ENCODE assay signal across 9 mouse cellular contexts in genomic region chr5:149152063-149152773, GRCm38 (mm10). TPM values are rescaled to one million over a fixed set of nuclear protein-coding genes. Genes with fewer than 3 reads are reported as not detected.
DNase-seq lines count a peak whose midpoint lies in the region; ATAC-seq and TF ChIP-seq lines count a peak whose summit lies in the region.
"Had no signal": no experiment of that assay in that cellular context is flagged by ENCODE, and none has a peak within 500 bp of the region (broad histone marks: within the 10 kb centered on the region; RNA-seq: fewer than 3 reads in every experiment).

No protein-coding gene starts in this region.

- H3K4me2 ChIP-seq in liver, postnatal 0 days (ENCODE audit: low read depth, low read length), result no peak overlapping the region
- no peak overlapping the region for H3K4me2 ChIP-seq in liver, embryonic 12.5 days
- peak overlapping the region; percentile 21; the same call in 1 of the 2 replicates for H3K4me2 ChIP-seq in embryonic facial prominence, embryonic 15.5 days (replicated peaks)
- peak overlapping the region; percentile 23 for H3K4me2 ChIP-seq in kidney, postnatal 0 days (ENCODE audit: low read length)
- H3K4me2 ChIP-seq: neural tube, embryonic 12.5 days had no signal

- 67% methylated on average over 13 of the region's 13 CpGs for WGBS in liver, postnatal 0 days (ENCODE audit: insufficient replicate concordance)
- 57% methylated on average over 13 of the region's 13 CpGs for WGBS in liver, embryonic 12.5 days (ENCODE audit: insufficient replicate concordance)
- WGBS in embryonic facial prominence, embryonic 15.5 days, result 33% methylated on average over 13 of the region's 13 CpGs
- WGBS in kidney, postnatal 0 days, result 22% methylated on average over 13 of the region's 13 CpGs

- H3K9me3 ChIP-seq in liver, postnatal 0 days (ENCODE audit: low read length), result no peaks in the 10 kb centered on the region
- H3K9me3 ChIP-seq in liver, embryonic 12.5 days (replicated peaks), result no peaks in the 10 kb centered on the region
- no peaks in the 10 kb centered on the region for H3K9me3 ChIP-seq in embryonic facial prominence, embryonic 15.5 days (replicated peaks)
- no peaks in the 10 kb centered on the region for H3K9me3 ChIP-seq in kidney, postnatal 0 days (replicated peaks; ENCODE audit: low read length)
- H3K9me3 ChIP-seq: neural tube, embryonic 12.5 days had no signal

- H3K4me3 ChIP-seq in liver, postnatal 0 days (ENCODE audit: low read depth, low read length), result no peak overlapping the region
- H3K4me3 ChIP-seq in liver, embryonic 12.5 days, result no peak overlapping the region
- no peak overlapping the region for H3K4me3 ChIP-seq in embryonic facial prominence, embryonic 15.5 days (replicated peaks)
- no peak overlapping the region for H3K4me3 ChIP-seq in kidney, postnatal 0 days (replicated peaks; ENCODE audit: low read depth, low read length)
- H3K4me3 ChIP-seq: neural tube, embryonic 12.5 days had no signal

- TF ChIP-seq EP300 in liver, postnatal 0 days (IDR thresholded peaks at IDR 0.05; ENCODE audit: low read depth), result no peak

- no peak for ATAC-seq in liver, postnatal 0 days
- ATAC-seq in liver, embryonic 12.5 days, result no peak
- ATAC-seq in embryonic facial prominence, embryonic 15.5 days (ENCODE audit: insufficient number of reproducible peaks, low FRiP score, low TSS enrichment, low read depth), result peak; percentile 67; the same call in 1 of the 2 replicates
- ATAC-seq in kidney, postnatal 0 days (replicated peaks; ENCODE audit: low FRiP score, low read depth), result peak; percentile 79
- ATAC-seq in frontal cortex, adult (ENCODE audit: low TSS enrichment), result no peak

- H3K27me3 ChIP-seq in liver, postnatal 0 days (ENCODE audit: insufficient read depth, low read length), result no peaks in the 10 kb centered on the region
- H3K27me3 ChIP-seq in liver, embryonic 12.5 days (replicated peaks), result no peaks in the 10 kb centered on the region
- H3K27me3 ChIP-seq in embryonic facial prominence, embryonic 15.5 days, result no peaks in the 10 kb centered on the region
- no peaks in the 10 kb centered on the region for H3K27me3 ChIP-seq in kidney, postnatal 0 days (ENCODE audit: insufficient read depth, low read length)
- H3K27me3 ChIP-seq: neural tube, embryonic 12.5 days had no signal

- H3K27ac ChIP-seq in liver, postnatal 0 days (ENCODE audit: low read depth), result peak overlapping the region; percentile 51; the same call in 1 of the 2 replicates
- H3K27ac ChIP-seq in liver, embryonic 12.5 days, result no peak overlapping the region
- peak overlapping the region; percentile 65; the same call in 1 of the 2 replicates for H3K27ac ChIP-seq in embryonic facial prominence, embryonic 15.5 days (replicated peaks)
- peak overlapping the region; percentile 72 for H3K27ac ChIP-seq in kidney, postnatal 0 days
- H3K27ac ChIP-seq: neural tube, embryonic 12.5 days had no signal

- H3K9ac ChIP-seq in liver, postnatal 0 days (replicated peaks), result no peak overlapping the region
- no peak overlapping the region for H3K9ac ChIP-seq in liver, embryonic 12.5 days
- H3K9ac ChIP-seq in embryonic facial prominence, embryonic 15.5 days, result no peak overlapping the region
- H3K9ac ChIP-seq in kidney, postnatal 0 days (ENCODE audit: low read depth, low read length), result 0 out of 2 replicates have a peak overlapping the region, but pooled peaks have one; percentile 23
- H3K9ac ChIP-seq: neural tube, embryonic 12.5 days had no signal

- no peaks in the 10 kb centered on the region for H3K36me3 ChIP-seq in liver, postnatal 0 days (replicated peaks; ENCODE audit: insufficient read depth, low read length)
- H3K36me3 ChIP-seq in liver, embryonic 12.5 days, result no peaks in the 10 kb centered on the region
- H3K36me3 ChIP-seq in embryonic facial prominence, embryonic 15.5 days, result no peaks in the 10 kb centered on the region
- no peaks in the 10 kb centered on the region for H3K36me3 ChIP-seq in kidney, postnatal 0 days (ENCODE audit: insufficient read depth, low read length)
- H3K36me3 ChIP-seq: neural tube, embryonic 12.5 days had no signal

- no peaks in the 10 kb centered on the region for H3K4me1 ChIP-seq in liver, postnatal 0 days (ENCODE audit: insufficient read depth)
- peaks cover 18% of the 10 kb centered on the region for H3K4me1 ChIP-seq in liver, embryonic 12.5 days
- H3K4me1 ChIP-seq in embryonic facial prominence, embryonic 15.5 days, result peaks cover 7% of the 10 kb centered on the region; the same call in 1 of the 2 replicates
- peaks cover 7% of the 10 kb centered on the region; the same call in 1 of the 2 replicates for H3K4me1 ChIP-seq in kidney, postnatal 0 days (replicated peaks; ENCODE audit: insufficient read depth, low read length)

- TF ChIP-seq CTCF in liver, postnatal 0 days (IDR thresholded peaks at IDR 0.05; ENCODE audit: low read depth), result no peak
- TF ChIP-seq CTCF in kidney, postnatal 0 days (IDR thresholded peaks at IDR 0.05; ENCODE audit: low read depth), result no peak

- DNase-seq in liver, postnatal 0 days, result no peak
- DNase-seq in kidney, postnatal 0 days (ENCODE audit: low spot score), result peak; percentile 89
- peak; percentile 21 for DNase-seq in ovary, adult 18-20 months (ENCODE audit: low spot score)
- no peak for DNase-seq in left cerebral cortex, adult 9 months (ENCODE audit: low spot score in 2 of 2)
- no peak for DNase-seq in adrenal gland, postnatal 4 days (ENCODE audit: low spot score in 2 of 2)

RNA-seq across cellular contexts. Expression of gene Uspl1, which starts 31.9 kb away (rescaled TPM):
- 11.7 and 12.4 TPM in 2 replicates for polyA plus RNA-seq in liver, postnatal 0 days (2015; fragmentation: Nextera tagmentation; extraction: Ambion mirVana)
- polyA plus RNA-seq in liver, embryonic 12.5 days (2016; fragmentation: Nextera tagmentation; extraction: Ambion mirVana), result 32.5 and 37.1 TPM in 2 replicates
- polyA plus RNA-seq in embryonic facial prominence, embryonic 15.5 days (2015; fragmentation: Nextera tagmentation; extraction: Ambion mirVana), result 36.0 and 36.2 TPM in 2 replicates
- polyA plus RNA-seq in kidney, postnatal 0 days (2015; fragmentation: Nextera tagmentation; extraction: Ambion mirVana), result 29.2 and 33.6 TPM in 2 replicates
- 10 to 100 TPM; 38.9 to 39.9 TPM for total RNA-seq in adrenal gland, postnatal 4 days (2021)

RNA-seq across cellular contexts. Expression of gene Hmgb1, which starts 32.1 kb away (rescaled TPM):
- polyA plus RNA-seq in liver, postnatal 0 days (2015; fragmentation: Nextera tagmentation; extraction: Ambion mirVana), result 421 and 439 TPM in 2 replicates
- 682 and 741 TPM in 2 replicates for polyA plus RNA-seq in liver, embryonic 12.5 days (2016; fragmentation: Nextera tagmentation; extraction: Ambion mirVana)
- polyA plus RNA-seq in embryonic facial prominence, embryonic 15.5 days (2015; fragmentation: Nextera tagmentation; extraction: Ambion mirVana), result 1,034 and 1,068 TPM in 2 replicates
- polyA plus RNA-seq in kidney, postnatal 0 days (2015; fragmentation: Nextera tagmentation; extraction: Ambion mirVana), result 1,196 and 1,208 TPM in 2 replicates
- total RNA-seq in adrenal gland, postnatal 4 days (2021), result 100 to 1,000 TPM; 314 to 324 TPM

Comparison
In these comparisons a context has a peak if more than half of its experiments do, and no peak if none do; other contexts are left out.
1. ATAC-seq: peak in embryonic facial prominence, embryonic 15.5 days (single experiment) and kidney, postnatal 0 days (single experiment); none in liver, postnatal 0 days (single experiment), liver, embryonic 12.5 days (single experiment) and frontal cortex, adult (single experiment).
2. DNase-seq: peak in kidney, postnatal 0 days (single experiment) and ovary, adult 18-20 months (single experiment); none in liver, postnatal 0 days (single experiment), left cerebral cortex, adult 9 months (0 of 2) and adrenal gland, postnatal 4 days (0 of 2).
3. H3K4me2 ChIP-seq: peak in embryonic facial prominence, embryonic 15.5 days (single experiment) and kidney, postnatal 0 days (single experiment); none in liver, postnatal 0 days (single experiment) and liver, embryonic 12.5 days (single experiment).